Comparison of ENCODE assay signal across 8 mouse cellular contexts in the genomic region with DNA sequence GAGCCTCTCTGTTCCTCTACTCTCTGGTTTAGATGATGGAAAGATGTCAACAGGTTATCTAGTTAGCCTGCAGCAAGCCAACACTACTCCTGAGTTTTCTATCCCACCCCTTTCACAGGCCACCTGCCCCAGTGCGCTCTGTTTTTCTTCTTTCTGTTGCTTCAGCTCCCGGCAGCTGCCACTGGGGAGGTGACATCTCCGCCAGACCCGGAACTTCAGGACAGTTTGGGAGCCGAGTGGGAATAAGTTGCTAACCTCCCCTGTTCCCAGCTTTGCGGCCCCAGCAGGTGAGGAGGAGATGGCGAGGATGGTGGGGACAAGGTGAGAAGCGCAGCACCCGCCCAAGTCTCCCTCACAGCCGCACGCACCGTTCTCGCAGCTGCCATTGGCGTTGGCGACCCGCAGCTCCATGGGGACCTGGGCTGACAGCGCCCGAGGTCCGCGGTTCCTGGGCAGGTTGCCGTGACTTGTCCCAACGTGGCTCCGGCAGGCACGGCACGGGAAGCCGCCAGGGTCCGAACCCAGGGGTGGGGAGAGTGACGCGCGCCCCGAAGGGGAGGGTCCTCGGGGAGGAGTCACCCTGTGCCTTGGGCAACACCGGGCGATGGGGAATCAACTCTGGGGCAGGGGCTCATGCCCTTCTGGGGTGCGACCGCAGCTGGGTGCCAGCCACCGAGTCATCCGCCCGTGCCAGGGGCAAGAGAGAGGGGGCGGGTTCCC. TPM values are rescaled to one million over a fixed set of nuclear protein-coding genes. Genes with fewer than 3 reads are reported as not detected.
A peak's percentile ranks its signal among the peaks of the same experiment; 100 is the strongest.
DNase-seq lines count a peak whose midpoint lies in the region; ATAC-seq and TF ChIP-seq lines count a peak whose summit lies in the region.

A gene (minus strand): TSS at position 643 of the 720 bp plus-strand sequence.

- no peak for TF ChIP-seq CTCF in spleen, adult 2 months (IDR thresholded peaks at IDR 0.05; ENCODE audit: extremely low read depth, insufficient read depth, insufficient read length, insufficient replicate concordance)

- peak within 1 kb of the TSS; percentile 45 for H3K4me3 ChIP-seq in spleen, adult 2 months (ENCODE audit: extremely low read depth, insufficient read depth, insufficient read length)
- peak within 1 kb of the TSS; percentile 71 for H3K4me3 ChIP-seq in heart, embryonic 15.5 days
- H3K4me3 ChIP-seq in neural tube, embryonic 13.5 days: peak within 1 kb of the TSS; percentile 46

- H3K4me2 ChIP-seq in heart, embryonic 15.5 days: peak within 1 kb of the TSS; percentile 96
- peak within 1 kb of the TSS; percentile 91 for H3K4me2 ChIP-seq in neural tube, embryonic 13.5 days

- peaks cover 4% of the 10 kb centered on the region; the same call in 1 of the 2 replicates for H3K4me1 ChIP-seq in spleen, adult 2 months (ENCODE audit: control insufficient read depth, insufficient read depth, insufficient read length)
- H3K4me1 ChIP-seq in heart, embryonic 15.5 days (replicated peaks): peaks cover 10% of the 10 kb centered on the region
- H3K4me1 ChIP-seq in neural tube, embryonic 13.5 days (replicated peaks): peaks cover 14% of the 10 kb centered on the region

- peak; percentile 14 to 23 for DNase-seq in cerebellum, postnatal 25 days
- DNase-seq in cerebellum, adult 11-12 months: no peak
- peak in 1 of 2 experiments; percentile 13 for DNase-seq in spleen, adult 2 months (ENCODE audit: low read depth in 1 of 2, low spot score in 2 of 2)
- DNase-seq in spleen, postnatal 4 days (ENCODE audit: low spot score in 2 of 2): no peak
- DNase-seq in liver: peak; percentile 17
- DNase-seq in right cerebral cortex, postnatal 25 days: no peak

- H3K9ac ChIP-seq in heart, embryonic 15.5 days: peak within 1 kb of the TSS; percentile 52
- H3K9ac ChIP-seq in neural tube, embryonic 13.5 days: peak within 1 kb of the TSS; percentile 63

- H3K9me3 ChIP-seq in heart, embryonic 15.5 days (replicated peaks): no peaks in the 10 kb centered on the region
- no peaks in the 10 kb centered on the region for H3K9me3 ChIP-seq in neural tube, embryonic 13.5 days

- H3K27me3 ChIP-seq in spleen, adult 2 months (ENCODE audit: control insufficient read depth, insufficient read depth, low read length): peaks cover 8% of the 10 kb centered on the region
- H3K27me3 ChIP-seq in heart, embryonic 15.5 days: no peaks in the 10 kb centered on the region; the same call in 1 of the 2 replicates
- peaks cover 26% of the 10 kb centered on the region for H3K27me3 ChIP-seq in neural tube, embryonic 13.5 days

- 4% methylated on average over 40 of the region's 40 CpGs for WGBS in spleen, adult 2 months
- 1% methylated on average over 40 of the region's 40 CpGs for WGBS in heart, embryonic 15.5 days
- WGBS in neural tube, embryonic 13.5 days: under 1% methylated on average over 39 of the region's 40 CpGs

- TF ChIP-seq POLR2A in spleen, adult 2 months (IDR thresholded peaks at IDR 0.05; ENCODE audit: low read depth, low read length): no peak

- peak; percentile 47; the same call in 1 of the 2 replicates for ATAC-seq in heart, embryonic 15.5 days (replicated peaks; ENCODE audit: insufficient number of reproducible peaks, insufficient read depth, low FRiP score, low read depth)
- no peak; the same call in 1 of the 2 replicates for ATAC-seq in neural tube, embryonic 13.5 days (ENCODE audit: low read depth)

- H3K36me3 ChIP-seq in spleen, adult 2 months (ENCODE audit: control insufficient read depth, insufficient read depth, low read length): no peaks in the 10 kb centered on the region
- H3K36me3 ChIP-seq in heart, embryonic 15.5 days: no peaks in the 10 kb centered on the region
- H3K36me3 ChIP-seq in neural tube, embryonic 13.5 days: no peaks in the 10 kb centered on the region

- H3K27ac ChIP-seq in spleen, adult 2 months (ENCODE audit: insufficient read depth, low read length): no peak within 1 kb of the TSS
- H3K27ac ChIP-seq in heart, embryonic 15.5 days: no peak within 1 kb of the TSS
- H3K27ac ChIP-seq in neural tube, embryonic 13.5 days (replicated peaks): no peak within 1 kb of the TSS

RNA-seq across cellular contexts. Expression of the gene that starts here (rescaled TPM):
- polyA plus RNA-seq in spleen, adult 2 months (2012; rRNA removed): 0.57 and 0.90 TPM in 2 replicates
- 5.3 and 6.5 TPM in 2 replicates for polyA plus RNA-seq in heart, embryonic 15.5 days (2015; fragmentation: Nextera tagmentation; extraction: Ambion mirVana)
- 0.11 and 0.25 TPM in 2 replicates for polyA plus RNA-seq in neural tube, embryonic 13.5 days (2015; fragmentation: Nextera tagmentation; extraction: Ambion mirVana)

Comparison
In these comparisons a context has a peak if more than half of its experiments do, and no peak if none do; other contexts are left out.
1. DNase-seq: peak in cerebellum, postnatal 25 days (2 of 2) and liver (single experiment); none in cerebellum, adult 11-12 months (single experiment), spleen, postnatal 4 days (0 of 2) and right cerebral cortex, postnatal 25 days (single experiment).
2. Peak in every context shown above with its lines, with median percentiles within 50 percentile points of each other: H3K4me3 ChIP-seq.